Mouse (Mus musculus): Measurements from ENCODE around the gene Depdc1a. TPM values are rescaled to one million over a fixed set of nuclear protein-coding genes. Genes with fewer than 3 reads are reported as not detected.
"Not testable (repeated sequence)": the region's sequence is repeated elsewhere in the genome, so short reads cannot be mapped to it uniquely, and the experiment has no call there.

Depdc1a gene
- 2.2 and 5.2 TPM in 2 replicates for polyA plus RNA-seq (2014; fragmentation: Nextera tagmentation; extraction: Ambion mirVana)

DNA sequence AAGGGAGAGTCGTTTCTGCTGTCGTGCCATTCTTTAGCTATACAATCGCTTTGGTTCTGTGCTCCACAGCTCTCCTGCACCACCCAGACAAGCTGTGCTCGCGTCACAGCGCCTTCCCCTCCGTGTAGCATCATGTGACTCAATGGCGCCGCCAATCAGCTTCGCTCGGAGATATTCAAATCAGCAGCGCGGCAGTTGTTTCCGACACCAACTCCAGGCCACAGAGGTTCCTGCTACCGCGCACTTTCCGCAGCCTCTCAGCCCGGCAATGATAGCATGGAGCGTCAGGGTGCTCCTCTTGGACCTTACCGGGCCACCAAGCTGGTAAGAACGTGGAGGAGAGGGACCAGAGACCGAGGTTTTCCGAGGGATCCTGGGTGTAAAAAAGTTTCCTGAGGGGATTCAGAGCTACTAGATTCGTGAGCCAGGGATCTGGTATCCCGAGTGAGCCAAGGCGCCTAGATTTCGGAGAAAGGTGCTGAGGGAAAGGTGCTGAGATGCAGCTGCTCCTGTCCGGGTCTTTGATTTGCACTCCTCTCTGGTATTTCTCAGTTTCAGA is at the start of gene Depdc1a:
Gene Depdc1a, plus strand, starts transcription at position 191 of the 559 bp plus-strand sequence.
- H3K9ac ChIP-seq (replicated peaks; ENCODE audit: low read length): peak within 1 kb of the TSS; percentile 70
- DNase-seq (peak; percentile 96), ATAC-seq (ENCODE audit: low FRiP score, low TSS enrichment) (peak; percentile 100)
- H3K4me2 ChIP-seq (ENCODE audit: low read length): peak within 1 kb of the TSS; percentile 69
- H3K27ac ChIP-seq (replicated peaks; ENCODE audit: low read depth, low read length): no peak within 1 kb of the TSS
- no peaks in the 10 kb centered on the region for H3K36me3 ChIP-seq (ENCODE audit: control insufficient read depth, insufficient read depth, low read length)
- WGBS: under 1% methylated on average over 28 of the region's 28 CpGs
- peak within 1 kb of the TSS; percentile 52 for H3K4me3 ChIP-seq (replicated peaks; ENCODE audit: low read depth, low read length)
- no peaks in the 10 kb centered on the region for H3K9me3 ChIP-seq (ENCODE audit: control insufficient read depth, low read length)
- H3K27me3 ChIP-seq (ENCODE audit: control insufficient read depth, insufficient read depth, low read length): no peaks in the 10 kb centered on the region
- no peaks in the 10 kb centered on the region for H3K4me1 ChIP-seq (ENCODE audit: control insufficient read depth, insufficient read depth, low read length)

DNA sequence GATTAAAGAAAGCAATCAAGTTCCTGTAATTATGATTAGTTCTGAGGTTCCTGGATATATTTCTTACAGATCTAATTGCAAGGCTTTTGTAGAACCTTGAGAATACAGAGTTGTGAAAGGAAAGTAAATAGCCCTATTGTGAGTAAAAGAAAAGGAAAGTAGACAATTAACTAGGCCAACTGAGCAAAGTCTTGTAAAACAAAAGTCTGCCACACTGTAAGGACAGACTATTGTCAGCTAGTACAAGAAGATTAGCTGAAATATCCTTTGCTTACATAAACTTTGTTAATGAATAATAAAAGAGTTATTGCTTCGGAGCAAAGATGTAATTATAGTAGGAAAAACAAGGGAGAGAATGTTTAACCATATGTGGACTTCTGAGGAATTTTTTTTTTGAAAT is 25.2 kb upstream of the Depdc1a start:
- no peak for ATAC-seq (ENCODE audit: low FRiP score, low TSS enrichment)
- Histone ChIP-seq H3K9ac (replicated peaks; ENCODE audit: low read length) (no peak overlapping the region), H3K27me3 (ENCODE audit: control insufficient read depth, insufficient read depth, low read length) (no peaks in the 10 kb centered on the region), H3K27ac (replicated peaks; ENCODE audit: low read depth, low read length) (no peak overlapping the region), H3K4me3 (replicated peaks; ENCODE audit: low read depth, low read length) (no peak overlapping the region), H3K4me2 (ENCODE audit: low read length) (no peak overlapping the region), H3K4me1 (ENCODE audit: control insufficient read depth, insufficient read depth, low read length) (no peaks in the 10 kb centered on the region), H3K9me3 (ENCODE audit: control insufficient read depth, low read length) (no peaks in the 10 kb centered on the region), H3K36me3 (ENCODE audit: control insufficient read depth, insufficient read depth, low read length) (no peaks in the 10 kb centered on the region)
- 81% methylated on average over 1 of the region's 1 CpGs for WGBS
- DNase-seq: no peak

- ATAC-seq (ENCODE audit: low FRiP score, low TSS enrichment) (no peak), DNase-seq (no peak)
- Histone ChIP-seq H3K4me1 (ENCODE audit: control insufficient read depth, insufficient read depth, low read length) (no peaks in the 10 kb centered on the region), H3K4me2 (ENCODE audit: low read length) (no peak overlapping the region), H3K36me3 (ENCODE audit: control insufficient read depth, insufficient read depth, low read length) (no peaks in the 10 kb centered on the region), H3K9me3 (ENCODE audit: control insufficient read depth, low read length) (no peaks in the 10 kb centered on the region), H3K4me3 (replicated peaks; ENCODE audit: low read depth, low read length) (no peak overlapping the region), H3K27ac (replicated peaks; ENCODE audit: low read depth, low read length) (no peak overlapping the region), H3K27me3 (ENCODE audit: control insufficient read depth, insufficient read depth, low read length) (no peaks in the 10 kb centered on the region), H3K9ac (replicated peaks; ENCODE audit: low read length) (no peak overlapping the region)
- 90% methylated on average over 1 of the region's 1 CpGs for WGBS
Observed at GRCm38 (mm10) chr3:159475465-159475864, 19.8 kb upstream of the Depdc1a start.

GRCm38 (mm10) chr3:159477250-159477962 is 17.8 kb upstream of the Depdc1a start:
- H3K4me2 ChIP-seq (ENCODE audit: low read length): no peak overlapping the region
- no peaks in the 10 kb centered on the region for H3K9me3 ChIP-seq (ENCODE audit: control insufficient read depth, low read length)
- no peak overlapping the region for H3K4me3 ChIP-seq (replicated peaks; ENCODE audit: low read depth, low read length)
- ATAC-seq (ENCODE audit: low FRiP score, low TSS enrichment) (no peak), DNase-seq (no peak)
- H3K27me3 ChIP-seq (ENCODE audit: control insufficient read depth, insufficient read depth, low read length): no peaks in the 10 kb centered on the region
- H3K9ac ChIP-seq (replicated peaks; ENCODE audit: low read length): no peak overlapping the region
- no peaks in the 10 kb centered on the region for H3K36me3 ChIP-seq (ENCODE audit: control insufficient read depth, insufficient read depth, low read length)
- no peaks in the 10 kb centered on the region for H3K4me1 ChIP-seq (ENCODE audit: control insufficient read depth, insufficient read depth, low read length)
- WGBS: 94% methylated on average over 1 of the region's 1 CpGs
- no peak overlapping the region for H3K27ac ChIP-seq (replicated peaks; ENCODE audit: low read depth, low read length)

DNA sequence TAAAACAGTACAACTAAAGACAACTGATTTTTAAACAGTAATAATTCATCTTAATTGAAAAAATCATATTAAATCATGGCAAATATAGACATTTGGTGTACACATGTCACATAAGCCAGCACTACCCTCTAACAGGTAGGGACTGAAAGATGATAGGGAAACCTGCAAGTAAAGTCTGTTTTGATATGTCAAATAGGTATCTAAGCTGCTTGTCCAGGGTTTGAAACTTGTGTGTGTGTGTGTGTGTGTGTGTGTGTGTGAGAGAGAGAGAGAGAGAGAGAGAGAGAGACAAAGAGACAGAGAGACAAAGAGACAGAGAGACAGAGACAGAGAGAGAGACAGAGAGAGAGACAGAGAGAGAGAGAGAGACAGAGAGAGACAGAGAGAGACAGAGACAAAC is 524 bp upstream of the Depdc1a start:
- not testable (repeated sequence) for H3K27ac ChIP-seq (replicated peaks; ENCODE audit: low read depth, low read length); H3K9me3 ChIP-seq (ENCODE audit: control insufficient read depth, low read length); H3K36me3 ChIP-seq (ENCODE audit: control insufficient read depth, insufficient read depth, low read length); H3K27me3 ChIP-seq (ENCODE audit: control insufficient read depth, insufficient read depth, low read length); H3K4me1 ChIP-seq (ENCODE audit: control insufficient read depth, insufficient read depth, low read length)
- ATAC-seq (ENCODE audit: low FRiP score, low TSS enrichment) (peak; percentile 31; the same call in 1 of the 2 replicates), DNase-seq (peak; percentile 6)
- Histone ChIP-seq H3K9ac (replicated peaks; ENCODE audit: low read length) (peak overlapping the region; percentile 70), H3K4me3 (replicated peaks; ENCODE audit: low read depth, low read length) (peak overlapping the region; percentile 52), H3K4me2 (ENCODE audit: low read length) (peak overlapping the region; percentile 69)

DNA sequence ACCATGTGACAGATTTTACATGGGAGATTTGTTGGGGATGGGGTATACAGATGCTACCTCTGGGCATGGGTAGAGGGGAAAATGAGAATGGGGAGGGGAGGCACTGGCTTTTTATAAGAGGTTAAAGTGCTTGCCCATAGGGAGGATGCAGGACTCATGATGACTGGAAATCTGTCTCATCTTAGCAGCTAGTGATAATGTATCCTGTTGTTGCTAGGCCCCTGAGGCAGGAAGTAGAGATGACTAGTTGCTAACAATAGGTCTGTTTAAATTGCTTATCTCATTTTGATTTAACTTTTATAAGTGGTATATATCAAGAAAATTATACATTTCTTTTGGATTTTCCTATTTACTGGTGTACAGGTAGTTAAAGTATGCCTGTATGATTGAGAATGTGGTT is 13.7 kb downstream of the Depdc1a start:
- no peak overlapping the region for H3K4me2 ChIP-seq (ENCODE audit: low read length)
- H3K27me3 ChIP-seq (ENCODE audit: control insufficient read depth, insufficient read depth, low read length): no peaks in the 10 kb centered on the region
- ATAC-seq (ENCODE audit: low FRiP score, low TSS enrichment): no peak
- no peaks in the 10 kb centered on the region for H3K9me3 ChIP-seq (ENCODE audit: control insufficient read depth, low read length)
- no peak overlapping the region for H3K9ac ChIP-seq (replicated peaks; ENCODE audit: low read length)
- H3K4me1 ChIP-seq (ENCODE audit: control insufficient read depth, insufficient read depth, low read length): no peaks in the 10 kb centered on the region
- no peak for DNase-seq
- no peak overlapping the region for H3K4me3 ChIP-seq (replicated peaks; ENCODE audit: low read depth, low read length)
- no peak overlapping the region for H3K27ac ChIP-seq (replicated peaks; ENCODE audit: low read depth, low read length)
- H3K36me3 ChIP-seq (ENCODE audit: control insufficient read depth, insufficient read depth, low read length): no peaks in the 10 kb centered on the region

DNA sequence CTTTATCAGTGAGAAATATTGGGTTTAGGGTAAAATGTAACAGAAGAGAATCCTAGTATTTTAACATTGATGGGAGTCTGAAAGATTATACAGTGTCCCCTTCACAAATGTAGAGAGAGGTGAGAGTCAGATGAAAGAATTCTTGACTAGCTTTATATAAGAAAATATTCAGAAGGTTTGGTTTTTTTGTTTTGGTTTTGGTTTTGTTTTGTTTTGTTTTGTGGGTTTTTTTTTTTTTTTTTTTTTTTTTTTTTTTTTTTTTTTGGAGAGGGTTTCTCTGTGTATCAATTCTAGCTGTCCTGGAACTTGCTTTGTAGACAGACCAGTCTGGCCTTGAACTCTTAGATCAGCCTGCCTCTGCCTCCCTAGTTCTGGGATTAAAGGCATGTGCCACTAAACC is 33.3 kb downstream of the Depdc1a start:
- H3K36me3 ChIP-seq (ENCODE audit: control insufficient read depth, insufficient read depth, low read length): no peaks in the 10 kb centered on the region
- ATAC-seq (ENCODE audit: low FRiP score, low TSS enrichment) (no peak), DNase-seq (no peak)
- no peak overlapping the region for H3K9ac ChIP-seq (replicated peaks; ENCODE audit: low read length)
- H3K4me1 ChIP-seq (ENCODE audit: control insufficient read depth, insufficient read depth, low read length): no peaks in the 10 kb centered on the region
- H3K4me3 ChIP-seq (replicated peaks; ENCODE audit: low read depth, low read length): no peak overlapping the region
- H3K27ac ChIP-seq (replicated peaks; ENCODE audit: low read depth, low read length): no peak overlapping the region
- no peaks in the 10 kb centered on the region for H3K9me3 ChIP-seq (ENCODE audit: control insufficient read depth, low read length)
- no peaks in the 10 kb centered on the region for H3K27me3 ChIP-seq (ENCODE audit: control insufficient read depth, insufficient read depth, low read length)
- H3K4me2 ChIP-seq (ENCODE audit: low read length): no peak overlapping the region

GRCm38 (mm10) chr3:159548303-159548702 is 53.1 kb downstream of the Depdc1a start:
- Histone ChIP-seq H3K36me3 (ENCODE audit: control insufficient read depth, insufficient read depth, low read length) (no peaks in the 10 kb centered on the region), H3K27ac (replicated peaks; ENCODE audit: low read depth, low read length) (no peak overlapping the region), H3K4me1 (ENCODE audit: control insufficient read depth, insufficient read depth, low read length) (no peaks in the 10 kb centered on the region), H3K4me3 (replicated peaks; ENCODE audit: low read depth, low read length) (no peak overlapping the region), H3K27me3 (ENCODE audit: control insufficient read depth, insufficient read depth, low read length) (no peaks in the 10 kb centered on the region), H3K9ac (replicated peaks; ENCODE audit: low read length) (no peak overlapping the region), H3K9me3 (ENCODE audit: control insufficient read depth, low read length) (no peaks in the 10 kb centered on the region), H3K4me2 (ENCODE audit: low read length) (no peak overlapping the region)
- 79% methylated on average over 3 of the region's 3 CpGs for WGBS
- no peak; the same call in 1 of the 2 replicates for ATAC-seq (ENCODE audit: low FRiP score, low TSS enrichment)
- DNase-seq: peak; percentile 81

DNA sequence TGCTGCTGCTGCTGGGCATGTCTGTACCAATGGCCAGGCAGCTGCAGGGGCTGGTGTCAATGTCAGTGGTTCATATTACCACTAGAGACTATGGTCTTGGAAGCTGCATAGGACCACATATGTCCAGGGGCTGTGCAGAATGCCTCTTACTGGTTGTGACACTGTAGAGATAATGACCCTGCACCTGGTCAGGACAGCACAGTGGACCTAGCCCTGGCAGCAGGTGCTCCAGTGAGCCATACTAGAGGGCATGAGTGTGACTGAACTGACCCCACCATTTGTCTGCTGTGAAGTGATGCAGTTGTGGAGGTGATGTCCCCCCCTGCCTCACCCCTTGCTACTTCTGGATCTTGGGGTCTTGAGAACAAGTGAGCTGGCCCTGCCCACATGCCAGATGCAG is 55.0 kb downstream of the Depdc1a start:
- H3K4me3 ChIP-seq (replicated peaks; ENCODE audit: low read depth, low read length): no peak overlapping the region
- no peak overlapping the region for H3K9ac ChIP-seq (replicated peaks; ENCODE audit: low read length)
- H3K36me3 ChIP-seq (ENCODE audit: control insufficient read depth, insufficient read depth, low read length): no peaks in the 10 kb centered on the region
- H3K9me3 ChIP-seq (ENCODE audit: control insufficient read depth, low read length): no peaks in the 10 kb centered on the region
- H3K4me1 ChIP-seq (ENCODE audit: control insufficient read depth, insufficient read depth, low read length): no peaks in the 10 kb centered on the region
- no peak overlapping the region for H3K27ac ChIP-seq (replicated peaks; ENCODE audit: low read depth, low read length)
- no peak overlapping the region for H3K4me2 ChIP-seq (ENCODE audit: low read length)
- ATAC-seq (ENCODE audit: low FRiP score, low TSS enrichment) (peak; percentile 34; the same call in 1 of the 2 replicates), DNase-seq (no peak)
- H3K27me3 ChIP-seq (ENCODE audit: control insufficient read depth, insufficient read depth, low read length): no peaks in the 10 kb centered on the region
